Mouse (Mus musculus): ENCODE measurements around the gene Trp53tg5.

Gene Trp53tg5

GRCm38 (mm10) chr2:164494126-164494525 is 20.6 kb upstream of the Trp53tg5 start:
- peak; percentile 35 for DNase-seq

GRCm38 (mm10) chr2:164487812-164488211 is 14.3 kb upstream of the Trp53tg5 start:
- DNase-seq = peak; percentile 84

- DNase-seq = no peak
These were observed 13.6 kb upstream of the Trp53tg5 start for GRCm38 (mm10) chr2:164487115-164487527.

GRCm38 (mm10) chr2:164486258-164487114 is 13.0 kb upstream of the Trp53tg5 start:
- DNase-seq = peak; percentile 68

GRCm38 (mm10) chr2:164485681-164486257 is 12.2 kb upstream of the Trp53tg5 start, which contains the start of gene Dbndd2:
Dbndd2 (plus strand) TSS chr2:164486106.
- DNase-seq = peak; percentile 86

- no peak for DNase-seq
These were observed 3.3 kb downstream of the Trp53tg5 start for GRCm38 (mm10) chr2:164470254-164470653.

GRCm38 (mm10) chr2:164466787-164467186 is 6.7 kb downstream of the Trp53tg5 start:
- DNase-seq = no peak

GRCm38 (mm10) chr2:164465161-164465560 is 8.4 kb downstream of the Trp53tg5 start:
- DNase-seq = no peak

- peak; percentile 99 for DNase-seq
These were observed 12.6 kb downstream of the Trp53tg5 start, which contains the start of gene Gm20458 for GRCm38 (mm10) chr2:164460745-164461551. Gm20458 (plus strand) TSS chr2:164460967.

GRCm38 (mm10) chr2:164458535-164458934 is 15.0 kb downstream of the Trp53tg5 start:
- DNase-seq = no peak

- DNase-seq = no peak
These were observed 15.6 kb downstream of the Trp53tg5 start for GRCm38 (mm10) chr2:164457942-164458341.

- DNase-seq = no peak
These were observed 16.6 kb downstream of the Trp53tg5 start, which contains the start of gene Sys1 for GRCm38 (mm10) chr2:164456864-164457300. Sys1 (plus strand) TSS chr2:164456964.

GRCm38 (mm10) chr2:164456413-164456812 is 17.1 kb downstream of the Trp53tg5 start:
- DNase-seq = no peak

- DNase-seq = no peak
These were observed 17.9 kb downstream of the Trp53tg5 start for GRCm38 (mm10) chr2:164455421-164456190.

- DNase-seq = no peak
These were observed 18.7 kb downstream of the Trp53tg5 start for GRCm38 (mm10) chr2:164454846-164455245.

GRCm38 (mm10) chr2:164453887-164454500 is 19.5 kb downstream of the Trp53tg5 start:
- no peak for DNase-seq

GRCm38 (mm10) chr2:164453047-164453757 is 20.3 kb downstream of the Trp53tg5 start:
- no peak for DNase-seq

- DNase-seq = no peak
These were observed 21.4 kb downstream of the Trp53tg5 start for GRCm38 (mm10) chr2:164452000-164452676.

GRCm38 (mm10) chr2:164449341-164450042 is 24.0 kb downstream of the Trp53tg5 start:
- no peak for DNase-seq

GRCm38 (mm10) chr2:164448921-164449320 is 24.6 kb downstream of the Trp53tg5 start:
- DNase-seq = no peak

All from cerebellum, adult 11-12 months (tissue).